Mouse (Mus musculus) heart, adult 11 months (tissue): ENCODE measurements around the gene Nanos3.

Source experiments
- DNase-seq: peaks from one replicate; pipeline ENCODE4 v3.0.0; 2022

The Nanos3 gene

GRCm38 (mm10) chr8:84185117-84185516, at the start of gene Nanos3:
Gene Nanos3, minus strand, starts transcription at chr8:84185217.
- no peak for DNase-seq

- no peak for DNase-seq
Observed at GRCm38 (mm10) chr8:84233055-84233454, 48.0 kb upstream of the Nanos3 start.

GRCm38 (mm10) chr8:84230735-84231134, 45.7 kb upstream of the Nanos3 start:
- DNase-seq, result peak; percentile 89

- DNase-seq, result no peak
Observed at GRCm38 (mm10) chr8:84223322-84224029, 38.5 kb upstream of the Nanos3 start.

GRCm38 (mm10) chr8:84222566-84223165, 37.6 kb upstream of the Nanos3 start:
- DNase-seq, result peak; percentile 96

- DNase-seq, result peak; percentile 96
Observed at GRCm38 (mm10) chr8:84220105-84220504, 35.1 kb upstream of the Nanos3 start.

- peak; percentile 96 for DNase-seq
Observed at GRCm38 (mm10) chr8:84218143-84218542, 33.1 kb upstream of the Nanos3 start.

GRCm38 (mm10) chr8:84217206-84217605, 32.2 kb upstream of the Nanos3 start:
- DNase-seq, result no peak

- DNase-seq, result peak; percentile 82
Observed at GRCm38 (mm10) chr8:84213277-84213676, 28.3 kb upstream of the Nanos3 start.

GRCm38 (mm10) chr8:84211881-84212563, 27.0 kb upstream of the Nanos3 start:
- peak; percentile 94 for DNase-seq

GRCm38 (mm10) chr8:84211202-84211601, 26.2 kb upstream of the Nanos3 start:
- DNase-seq, result peak; percentile 95

- peak; percentile 96 for DNase-seq
Observed at GRCm38 (mm10) chr8:84210167-84210791, 25.3 kb upstream of the Nanos3 start.

- peak; percentile 93 for DNase-seq
Observed at GRCm38 (mm10) chr8:84208381-84209380, 23.7 kb upstream of the Nanos3 start.

GRCm38 (mm10) chr8:84207811-84208210, 22.8 kb upstream of the Nanos3 start:
- peak; percentile 99 for DNase-seq

- DNase-seq, result peak; percentile 87
Observed at GRCm38 (mm10) chr8:84206666-84207065, 21.6 kb upstream of the Nanos3 start.

GRCm38 (mm10) chr8:84205073-84205472, 20.1 kb upstream of the Nanos3 start:
- DNase-seq, result peak; percentile 90

- DNase-seq, result peak; percentile 100
Observed at GRCm38 (mm10) chr8:84203975-84204772, 19.2 kb upstream of the Nanos3 start.

GRCm38 (mm10) chr8:84202938-84203917, 18.2 kb upstream of the Nanos3 start:
- DNase-seq, result peak; percentile 100

GRCm38 (mm10) chr8:84202466-84202865, 17.4 kb upstream of the Nanos3 start:
- DNase-seq, result peak; percentile 98
